Mouse (Mus musculus): Measurements from ENCODE around the gene Tnfsf15.

DNA sequence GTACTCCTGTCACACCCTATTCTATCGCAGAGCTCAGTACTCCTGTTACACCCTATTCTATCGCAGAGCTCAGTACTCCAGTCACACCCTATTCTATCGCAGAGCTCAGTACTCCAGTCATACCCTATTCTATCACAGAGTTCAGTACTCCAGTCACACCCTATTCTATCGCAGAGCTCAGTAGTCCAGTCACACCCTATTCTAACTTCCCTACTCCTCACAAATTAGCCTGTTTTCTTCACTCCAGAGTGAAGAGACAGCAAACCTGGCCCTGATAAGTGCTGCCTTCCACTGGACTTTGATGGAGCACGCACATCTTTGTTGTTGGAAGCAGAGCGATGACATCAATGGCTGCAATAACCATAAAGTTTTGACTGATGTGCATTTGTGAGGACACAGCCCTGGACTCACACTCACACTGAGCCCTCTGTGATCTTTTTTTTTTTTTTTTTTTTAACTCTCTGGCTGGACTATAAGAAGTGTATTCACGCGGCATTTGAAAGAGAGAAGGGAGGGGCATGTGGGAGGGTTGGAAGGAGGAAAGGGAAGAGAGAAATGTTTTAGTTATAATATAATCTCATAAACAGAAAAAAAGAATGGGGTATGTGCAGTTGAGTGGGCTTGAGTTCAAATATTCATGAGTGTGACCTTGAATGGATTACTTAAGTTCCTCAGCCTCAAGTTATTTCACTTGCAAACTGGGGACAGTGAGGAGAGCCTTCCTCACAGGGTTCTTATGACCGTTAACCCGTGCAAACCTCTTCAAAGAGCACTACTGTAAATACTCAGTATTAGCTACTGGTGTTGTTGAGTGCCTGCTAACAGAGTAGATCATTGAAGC is 60.3 kb downstream of the Tnfsf15 start:
- TF ChIP-seq CTCF (IDR thresholded peaks at IDR 0.05; ENCODE audit: control insufficient read depth, insufficient read depth, insufficient read length) = no peak
- TF ChIP-seq MYOG (IDR thresholded peaks at IDR 0.05; ENCODE audit: control insufficient read depth, extremely low read depth, insufficient read length) = no peak
- TF ChIP-seq MYOD1 (IDR thresholded peaks at IDR 0.05; ENCODE audit: control insufficient read depth, insufficient read length, low read depth) = no peak
- TF ChIP-seq FOSL1 (IDR thresholded peaks at IDR 0.05; ENCODE audit: insufficient read depth, low read length, poor library complexity, severe bottlenecking) = no peak
- TF ChIP-seq MAX (IDR thresholded peaks at IDR 0.05) = no peak
- TF ChIP-seq USF1 (IDR thresholded peaks at IDR 0.05; ENCODE audit: low read depth) = no peak
